Mouse (Mus musculus): ENCODE measurements around the gene Abhd17a. TPM values are rescaled to one million over a fixed set of nuclear protein-coding genes. Genes with fewer than 3 reads are reported as not detected.
"Not testable (repeated sequence)": the region's sequence is repeated elsewhere in the genome, so short reads cannot be mapped to it uniquely, and the experiment has no call there.

Gene Abhd17a
- polyA plus RNA-seq, 1 experiment from 2014 or later: 109 TPM

DNA sequence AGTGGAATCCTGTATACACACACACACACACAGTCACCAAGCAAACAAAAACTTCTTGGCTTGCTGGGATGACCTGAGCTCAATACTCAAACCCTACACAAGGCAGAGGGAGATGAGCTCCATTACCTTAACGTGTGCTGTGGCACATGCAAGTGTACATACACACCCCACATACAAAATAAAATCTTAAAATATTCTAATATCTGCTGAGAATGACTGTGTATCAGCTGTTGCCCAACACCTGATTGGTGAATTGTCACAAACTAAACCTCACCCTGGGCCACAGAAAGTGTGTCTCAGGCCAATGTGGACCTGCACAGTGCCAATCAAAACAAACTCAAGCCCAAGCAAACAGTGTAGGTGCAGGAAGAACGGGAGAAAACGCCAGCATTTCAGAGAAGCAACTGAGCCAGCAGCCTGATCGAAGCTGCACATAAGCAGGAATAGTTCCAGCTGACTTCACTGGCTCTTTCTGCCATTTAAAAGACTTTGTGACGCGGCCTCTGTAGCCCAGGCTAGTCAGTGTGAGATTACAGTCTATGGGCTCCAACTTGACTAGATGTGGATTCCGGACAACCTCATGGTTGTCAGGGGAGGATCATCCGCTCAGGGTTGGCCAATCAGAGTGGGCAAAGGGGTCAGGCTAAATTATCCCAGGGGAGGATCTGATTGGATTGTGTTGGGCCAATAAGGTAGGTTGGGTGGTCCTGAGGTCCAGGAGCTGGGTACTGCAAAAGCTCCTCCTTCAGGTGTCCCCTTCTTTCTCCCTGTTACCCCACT, 29.5 kb upstream of the Abhd17a start:
- Histone ChIP-seq H3K4me1 (replicated peaks) (peaks cover 40% of the 10 kb centered on the region), H3K36me3 (peaks cover 20% of the 10 kb centered on the region), H3K27me3 (ENCODE audit: insufficient read depth, poor library complexity, severe bottlenecking) (no peaks in the 10 kb centered on the region), H3K9me3 (no peaks in the 10 kb centered on the region), H3K4me3 (peak overlapping the region; percentile 2; the same call in 1 of the 2 replicates), H3K27ac (0 out of 2 replicates have a peak overlapping the region, but pooled peaks have one; percentile 50)
- DNase-seq (ENCODE audit: low spot score): no peak
- 32% methylated on average over 8 of the region's 8 CpGs for WGBS

DNA sequence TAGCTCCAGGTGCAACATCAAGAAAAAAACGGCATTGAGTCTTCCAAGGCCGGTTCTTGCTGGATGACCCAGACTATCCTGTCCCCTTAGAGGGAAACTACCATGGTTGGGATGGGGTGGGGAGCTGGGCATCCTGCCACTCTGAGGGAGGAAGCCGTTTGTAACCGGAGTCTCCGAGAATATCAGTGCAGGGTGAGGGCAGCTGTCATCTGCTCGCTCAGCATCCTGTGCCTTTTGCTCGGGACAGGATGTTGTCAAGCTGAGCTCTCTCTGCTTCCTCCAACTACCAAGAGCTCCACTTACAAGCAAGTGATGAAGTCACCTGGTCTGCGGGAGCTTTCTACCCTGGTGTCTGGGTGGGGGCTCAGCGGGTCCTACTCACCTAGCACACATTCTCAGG, 28.0 kb upstream of the Abhd17a start:
- Histone ChIP-seq H3K27ac (peak overlapping the region; percentile 9; the same call in 1 of the 2 replicates), H3K4me3 (0 out of 2 replicates have a peak overlapping the region, but pooled peaks have one; percentile 9), H3K4me1 (replicated peaks) (peaks cover 25% of the 10 kb centered on the region), H3K27me3 (ENCODE audit: insufficient read depth, poor library complexity, severe bottlenecking) (no peaks in the 10 kb centered on the region), H3K9me3 (no peaks in the 10 kb centered on the region), H3K36me3 (peaks cover 34% of the 10 kb centered on the region)
- WGBS: 79% methylated on average over 9 of the region's 9 CpGs
- no peak for DNase-seq (ENCODE audit: low spot score)

DNA sequence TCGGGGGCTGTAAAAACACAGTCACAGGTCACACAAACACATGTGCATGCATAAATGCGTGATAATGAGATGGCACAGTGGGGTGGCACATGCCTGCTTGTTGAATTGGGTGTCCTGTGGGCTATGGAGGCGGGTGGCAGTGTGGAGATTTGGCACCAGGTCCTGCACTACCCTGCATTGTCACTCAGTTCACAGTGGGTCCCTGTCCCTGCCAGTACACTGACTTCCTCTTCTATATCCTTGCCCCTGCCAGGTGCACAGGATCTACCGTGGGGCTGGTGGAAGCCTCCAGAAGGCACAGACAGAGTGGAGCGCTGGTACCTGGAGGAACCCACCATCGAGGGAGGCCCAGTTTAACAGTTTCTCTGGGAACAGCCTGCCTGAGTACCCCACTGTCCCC, 24.2 kb upstream of the Abhd17a start:
- no peaks in the 10 kb centered on the region for H3K27me3 ChIP-seq (ENCODE audit: insufficient read depth, poor library complexity, severe bottlenecking)
- no peak for DNase-seq (ENCODE audit: low spot score)
- no peaks in the 10 kb centered on the region for H3K4me1 ChIP-seq (replicated peaks)
- peaks cover 70% of the 10 kb centered on the region for H3K36me3 ChIP-seq
- WGBS: 93% methylated on average over 6 of the region's 6 CpGs
- H3K27ac ChIP-seq: no peak overlapping the region
- no peak overlapping the region; the same call in 1 of the 2 replicates for H3K4me3 ChIP-seq
- H3K9me3 ChIP-seq: no peaks in the 10 kb centered on the region

DNA sequence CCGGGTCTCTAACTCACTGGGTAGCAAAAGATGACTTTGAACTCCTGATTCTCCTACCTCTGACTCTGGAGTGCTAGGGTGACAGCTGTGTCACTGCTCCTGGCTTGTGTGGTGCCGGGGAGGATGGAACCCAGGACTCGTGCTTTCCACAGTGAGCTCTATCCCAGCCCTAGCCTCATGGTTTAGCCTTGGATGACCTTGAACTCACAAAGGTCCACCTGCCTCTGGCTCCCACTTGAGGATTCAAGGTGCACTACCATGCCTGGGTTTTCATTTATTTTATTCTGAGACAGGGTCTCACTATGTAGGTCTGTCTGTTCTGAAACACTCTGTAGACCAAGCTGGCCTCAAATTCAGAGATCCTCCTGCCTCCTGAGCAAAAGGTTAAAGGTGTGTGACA, 23.7 kb upstream of the Abhd17a start:
- no peak overlapping the region for H3K27ac ChIP-seq
- no peaks in the 10 kb centered on the region for H3K4me1 ChIP-seq (replicated peaks)
- no peaks in the 10 kb centered on the region for H3K9me3 ChIP-seq
- WGBS: 86% methylated on average over 3 of the region's 3 CpGs
- H3K4me3 ChIP-seq: no peak overlapping the region
- H3K27me3 ChIP-seq (ENCODE audit: insufficient read depth, poor library complexity, severe bottlenecking): no peaks in the 10 kb centered on the region
- H3K36me3 ChIP-seq: peaks cover 75% of the 10 kb centered on the region
- DNase-seq (ENCODE audit: low spot score): no peak

DNA sequence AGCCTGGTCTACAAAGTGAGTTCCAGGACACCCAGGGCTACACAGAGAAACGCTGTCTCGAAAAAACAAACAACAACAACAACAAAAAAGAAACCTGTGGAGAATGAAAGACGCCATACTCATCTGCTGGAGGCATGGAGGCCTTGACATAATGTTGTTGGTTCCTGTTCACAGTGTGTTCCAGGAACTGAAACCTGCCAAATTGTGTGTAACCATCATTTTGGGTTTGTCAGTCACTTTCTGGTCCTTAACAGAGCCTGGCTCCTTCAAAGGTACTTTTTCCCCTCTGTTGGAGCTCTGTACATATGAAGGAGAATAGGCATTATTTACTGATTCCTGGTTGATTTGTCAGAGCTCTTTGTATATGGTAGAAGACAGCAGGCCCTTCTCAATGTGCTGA, 21.8 kb upstream of the Abhd17a start:
- H3K4me3 ChIP-seq: no peak overlapping the region
- H3K27ac ChIP-seq: no peak overlapping the region
- no peaks in the 10 kb centered on the region for H3K4me1 ChIP-seq (replicated peaks)
- 89% methylated on average over 3 of the region's 3 CpGs for WGBS
- peaks cover 95% of the 10 kb centered on the region for H3K36me3 ChIP-seq
- no peak for DNase-seq (ENCODE audit: low spot score)
- H3K27me3 ChIP-seq (ENCODE audit: insufficient read depth, poor library complexity, severe bottlenecking): no peaks in the 10 kb centered on the region
- H3K9me3 ChIP-seq: no peaks in the 10 kb centered on the region

DNA sequence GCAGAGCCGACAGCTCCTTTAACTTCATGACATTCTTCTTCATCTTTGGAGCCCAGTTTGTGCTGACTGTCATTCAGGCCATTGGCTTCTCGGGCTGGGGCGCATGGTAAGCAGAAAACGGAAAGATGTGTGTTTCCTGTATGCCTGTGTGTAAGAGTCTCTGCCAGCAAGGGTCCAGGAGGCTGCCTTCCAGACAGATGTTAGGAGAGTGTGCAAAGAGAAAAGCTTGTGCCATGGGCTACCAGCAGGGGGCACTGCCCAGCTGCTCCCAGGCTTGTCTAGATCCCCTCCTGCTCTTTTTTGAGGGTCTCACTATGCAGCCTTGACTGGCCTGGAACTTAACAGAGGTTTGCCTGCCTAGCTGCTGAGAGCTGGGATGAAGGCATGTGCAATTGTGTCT, 20.9 kb upstream of the Abhd17a start:
- Histone ChIP-seq H3K4me1 (replicated peaks) (no peaks in the 10 kb centered on the region), H3K36me3 (peaks cover 98% of the 10 kb centered on the region), H3K27me3 (ENCODE audit: insufficient read depth, poor library complexity, severe bottlenecking) (no peaks in the 10 kb centered on the region), H3K4me3 (no peak overlapping the region), H3K27ac (no peak overlapping the region), H3K9me3 (no peaks in the 10 kb centered on the region)
- DNase-seq (ENCODE audit: low spot score): peak; percentile 58
- 79% methylated on average over 4 of the region's 4 CpGs for WGBS

DNA sequence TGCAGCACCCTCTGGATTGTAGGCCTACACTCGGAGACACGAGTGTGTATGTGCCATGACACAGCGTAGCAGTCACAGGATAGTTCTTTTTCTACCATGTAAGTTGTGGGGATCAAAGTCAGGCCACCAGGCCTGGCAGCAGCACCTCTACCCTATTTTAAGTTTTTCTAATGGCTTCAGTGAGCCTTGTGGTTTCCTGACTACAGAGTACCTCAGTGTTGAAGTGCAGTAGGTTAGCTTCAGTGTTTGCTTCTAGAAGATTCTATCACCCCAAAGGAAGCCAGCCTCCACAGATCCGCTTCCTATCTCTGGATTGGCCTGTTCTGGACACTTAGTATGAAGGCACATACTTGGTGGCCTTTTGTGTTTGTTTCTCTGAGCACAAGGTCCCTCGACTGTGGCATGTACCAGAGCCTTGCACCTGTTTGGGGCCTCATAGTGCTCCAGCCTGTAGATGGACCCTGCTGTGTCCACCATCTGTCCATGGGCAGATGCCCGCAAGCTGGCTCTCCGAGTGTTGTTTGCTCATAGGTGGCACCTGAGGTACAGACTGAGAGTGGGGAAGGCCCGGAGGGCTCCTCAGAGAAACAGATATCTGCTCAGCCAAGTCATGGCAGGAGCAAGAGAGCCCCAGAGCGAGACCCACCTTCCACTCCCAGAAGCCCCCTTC, 20.1 kb upstream of the Abhd17a start:
- Histone ChIP-seq H3K27me3 (ENCODE audit: insufficient read depth, poor library complexity, severe bottlenecking) (no peaks in the 10 kb centered on the region), H3K36me3 (peaks cover 93% of the 10 kb centered on the region), H3K9me3 (no peaks in the 10 kb centered on the region), H3K4me1 (replicated peaks) (no peaks in the 10 kb centered on the region), H3K4me3 (no peak overlapping the region), H3K27ac (no peak overlapping the region)
- no peak for DNase-seq (ENCODE audit: low spot score)
- 94% methylated on average over 9 of the region's 9 CpGs for WGBS

DNA sequence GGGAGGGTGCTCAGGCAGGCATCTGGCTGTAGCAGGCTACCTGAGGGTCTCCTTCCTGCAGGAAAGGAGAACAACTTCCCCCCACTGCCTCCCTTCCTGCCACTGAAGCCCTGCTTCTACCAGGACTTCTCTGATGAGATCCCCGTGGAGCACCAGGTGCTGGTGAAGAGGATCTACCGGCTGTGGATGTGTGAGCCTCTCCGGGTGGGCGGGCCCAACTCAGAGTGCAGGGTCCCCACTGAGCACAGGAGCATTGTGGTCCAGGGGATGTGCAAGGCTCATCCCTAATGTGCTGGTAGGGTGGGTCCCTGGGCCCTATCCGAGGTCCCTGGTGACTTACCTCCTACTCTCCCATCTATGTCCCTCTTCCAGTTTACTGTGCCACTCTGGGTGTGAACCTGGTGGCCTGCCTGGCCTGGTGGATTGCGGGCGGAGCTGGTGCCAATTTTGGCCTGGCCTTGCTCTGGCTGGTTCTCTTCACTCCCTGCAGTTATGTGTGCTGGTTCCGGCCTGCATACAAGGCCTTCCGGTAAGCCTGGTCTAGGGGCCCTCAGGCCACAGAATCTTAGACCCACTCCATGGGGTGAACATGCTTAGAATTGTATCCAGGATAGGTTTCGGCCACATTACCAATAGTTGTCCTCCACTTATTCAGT, 19.3 kb upstream of the Abhd17a start:
- no peak for DNase-seq (ENCODE audit: low spot score)
- 87% methylated on average over 10 of the region's 10 CpGs for WGBS
- peaks cover 85% of the 10 kb centered on the region for H3K36me3 ChIP-seq
- no peak overlapping the region for H3K27ac ChIP-seq
- no peaks in the 10 kb centered on the region for H3K9me3 ChIP-seq
- H3K27me3 ChIP-seq (ENCODE audit: insufficient read depth, poor library complexity, severe bottlenecking): no peaks in the 10 kb centered on the region
- H3K4me3 ChIP-seq: 0 out of 2 replicates have a peak overlapping the region, but pooled peaks have one; percentile 4
- peaks cover 6% of the 10 kb centered on the region for H3K4me1 ChIP-seq (replicated peaks)

DNA sequence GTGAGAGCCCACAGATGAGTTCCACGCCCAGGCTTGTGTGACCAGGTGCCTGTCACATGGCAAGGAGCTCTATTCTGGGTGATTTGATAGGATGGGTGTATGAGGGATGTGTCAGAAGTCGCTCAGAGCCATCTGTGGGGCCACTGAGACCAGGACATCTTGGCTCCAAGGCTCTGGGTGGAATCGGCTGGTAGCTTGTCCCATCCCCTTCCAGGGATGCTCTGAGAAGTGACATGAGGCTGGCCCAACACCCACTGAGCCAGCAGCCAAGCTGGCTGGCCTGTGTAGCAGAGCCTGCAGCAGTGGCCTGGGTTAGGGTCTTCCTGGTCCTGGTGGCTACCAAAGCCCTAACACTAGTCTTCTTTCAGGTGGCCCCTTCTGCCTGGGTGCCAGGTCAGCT, 18.3 kb upstream of the Abhd17a start:
- no peak for DNase-seq (ENCODE audit: low spot score)
- 94% methylated on average over 3 of the region's 3 CpGs for WGBS
- H3K27ac ChIP-seq: no peak overlapping the region
- no peaks in the 10 kb centered on the region for H3K27me3 ChIP-seq (ENCODE audit: insufficient read depth, poor library complexity, severe bottlenecking)
- peaks cover 75% of the 10 kb centered on the region for H3K36me3 ChIP-seq
- H3K4me3 ChIP-seq: no peak overlapping the region
- H3K4me1 ChIP-seq (replicated peaks): peaks cover 16% of the 10 kb centered on the region
- no peaks in the 10 kb centered on the region for H3K9me3 ChIP-seq

DNA sequence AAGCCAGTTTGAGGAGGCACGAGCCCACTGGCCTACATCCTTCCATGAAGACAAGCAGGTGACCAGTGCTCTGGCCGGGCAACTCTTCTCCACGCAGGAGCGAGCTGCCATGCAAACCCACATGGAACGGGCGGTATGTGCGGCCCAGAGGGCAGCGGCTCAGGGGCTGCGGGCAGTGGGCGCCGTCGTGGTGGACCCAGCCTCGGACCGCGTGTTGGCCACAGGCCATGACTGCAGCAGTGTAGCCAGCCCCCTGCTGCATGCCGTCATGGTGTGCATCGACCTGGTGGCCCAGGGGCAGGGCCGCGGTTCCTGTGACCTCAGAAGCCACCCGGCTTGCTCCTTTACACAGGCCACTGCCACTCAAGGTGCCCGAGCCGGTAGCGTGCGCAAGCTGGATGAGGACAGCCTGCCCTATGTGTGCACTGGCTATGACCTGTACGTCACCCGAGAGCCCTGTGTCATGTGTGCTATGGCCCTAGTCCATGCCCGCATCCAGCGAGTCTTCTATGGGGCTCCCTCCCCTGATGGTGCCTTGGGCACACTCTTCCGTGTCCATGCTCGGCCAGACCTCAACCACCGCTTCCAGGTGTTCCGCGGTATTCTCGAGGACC, 16.7 kb upstream of the Abhd17a start:
- Histone ChIP-seq H3K4me3 (peak overlapping the region; percentile 16; the same call in 1 of the 2 replicates), H3K4me1 (replicated peaks) (peaks cover 24% of the 10 kb centered on the region), H3K27me3 (ENCODE audit: insufficient read depth, poor library complexity, severe bottlenecking) (no peaks in the 10 kb centered on the region), H3K36me3 (peaks cover 60% of the 10 kb centered on the region), H3K27ac (no peak overlapping the region), H3K9me3 (no peaks in the 10 kb centered on the region)
- DNase-seq (ENCODE audit: low spot score): no peak
- WGBS: 96% methylated on average over 34 of the region's 34 CpGs

DNA sequence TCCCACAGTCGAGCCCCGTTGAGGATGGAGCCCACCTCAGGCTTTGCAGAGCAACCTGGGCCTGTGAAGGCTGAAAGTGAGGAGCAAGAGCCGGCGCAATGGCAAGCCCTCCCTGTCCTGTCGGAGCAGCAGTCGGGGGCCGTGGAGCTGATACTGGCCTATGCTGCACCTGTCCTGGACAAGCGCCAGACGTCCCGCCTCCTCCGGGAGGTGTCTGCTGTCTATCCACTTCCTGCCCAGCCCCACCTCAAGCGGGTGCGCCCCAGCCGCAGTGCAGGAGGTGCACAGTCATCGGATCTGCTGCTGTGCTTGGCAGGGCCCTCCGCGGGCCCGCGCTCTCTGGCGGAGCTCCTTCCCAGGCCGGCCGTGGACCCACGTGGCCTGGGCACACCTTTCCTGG, 16.2 kb upstream of the Abhd17a start:
- Histone ChIP-seq H3K36me3 (peaks cover 55% of the 10 kb centered on the region), H3K27me3 (ENCODE audit: insufficient read depth, poor library complexity, severe bottlenecking) (no peaks in the 10 kb centered on the region), H3K4me3 (0 out of 2 replicates have a peak overlapping the region, but pooled peaks have one; percentile 16), H3K4me1 (replicated peaks) (peaks cover 24% of the 10 kb centered on the region), H3K27ac (no peak overlapping the region), H3K9me3 (no peaks in the 10 kb centered on the region)
- WGBS: 93% methylated on average over 23 of the region's 23 CpGs
- DNase-seq (ENCODE audit: low spot score): no peak

DNA sequence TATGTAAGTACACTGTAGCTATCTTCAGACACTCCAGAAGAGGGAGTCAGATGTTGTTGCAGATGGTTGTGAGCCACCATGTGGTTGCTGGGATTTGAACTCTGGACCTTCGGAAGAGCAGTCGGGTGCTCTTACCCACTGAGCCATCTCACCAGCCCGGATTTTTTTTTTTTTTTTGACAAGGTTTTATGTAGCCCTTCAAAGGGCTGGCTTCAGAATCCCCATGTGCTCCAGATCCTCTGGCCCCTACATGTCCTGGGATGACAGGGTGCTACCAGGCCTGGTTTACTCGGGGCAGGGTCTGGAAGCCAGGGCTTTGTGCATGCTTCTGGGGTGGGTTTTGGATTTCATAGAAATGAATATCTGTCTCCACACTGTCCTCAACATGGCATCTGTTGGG, 15.6 kb upstream of the Abhd17a start, which contains the start of gene Gm49322:
TSS of gene Gm49322 (plus strand) at position 301 of the 400 bp plus-strand sequence.
- H3K27me3 ChIP-seq (ENCODE audit: insufficient read depth, poor library complexity, severe bottlenecking); DNase-seq (ENCODE audit: low spot score); H3K27ac ChIP-seq; H3K9me3 ChIP-seq: not testable (repeated sequence)
- H3K36me3 ChIP-seq: peaks cover 49% of the 10 kb centered on the region
- peak within 1 kb of the TSS; percentile 77; the same call in 1 of the 2 replicates for H3K4me3 ChIP-seq
- H3K4me1 ChIP-seq (replicated peaks): peaks cover 24% of the 10 kb centered on the region
- 85% methylated on average over 4 of the region's 4 CpGs for WGBS
